Mouse (Mus musculus): ENCODE measurements around the gene Fez1. TPM values are rescaled to one million over a fixed set of nuclear protein-coding genes. Genes with fewer than 3 reads are reported as not detected.
A peak's percentile ranks its signal among the peaks of the same experiment; 100 is the strongest.

Fez1 gene
- 5.0 and 5.8 TPM in 2 replicates for total RNA-seq (2012; rRNA removed)

GRCm38 (mm10) chr9:36821644-36822000, at the start of gene Fez1:
Gene Fez1 (plus strand): TSS chr9:36821864.
- TF ChIP-seq MAFK (IDR thresholded peaks at IDR 0.05; ENCODE audit: insufficient read depth, low read depth, low read length): no peak
- TF ChIP-seq ZC3H11A (IDR thresholded peaks at IDR 0.05; ENCODE audit: borderline replicate concordance, low read depth, low read length): no peak
- TF ChIP-seq CHD2 (IDR thresholded peaks at IDR 0.05; ENCODE audit: low read depth, low read length): no peak
- TF ChIP-seq ZNF384 (IDR thresholded peaks at IDR 0.05; ENCODE audit: low read depth, low read length): no peak
- TF ChIP-seq HCFC1 (IDR thresholded peaks at IDR 0.05; ENCODE audit: borderline replicate concordance, insufficient read depth, low read length): no peak
- H3K36me3 ChIP-seq (ENCODE audit: control insufficient read depth, insufficient read depth, low read length, poor library complexity, severe bottlenecking): no peaks in the 10 kb centered on the region
- in situ Hi-C loops (cut with MboI; ENCODE audit: low sequenced_read_pairs in 2 of 2, unreplicated experiment in 2 of 2): no loop called here
- no peaks in the 10 kb centered on the region for H3K9me3 ChIP-seq (ENCODE audit: control insufficient read depth, insufficient read depth, low read depth, low read length)
- DNase-seq (ENCODE audit: low read depth, low spot score): peak; percentile 60
- H3K4me1 ChIP-seq (ENCODE audit: control insufficient read depth in 2 of 2, insufficient read depth in 2 of 2, low read length in 2 of 2, poor library complexity in 1 of 2): peaks cover 0 to 6% of the 10 kb centered on the region in 2 experiments; a peak in 1 of 4 replicates
- H3K27ac ChIP-seq (ENCODE audit: insufficient read depth, low read depth, low read length, poor library complexity, severe bottlenecking): no peak within 1 kb of the TSS
- peak within 1 kb of the TSS in 1 of 2 experiments; percentile 1; a peak in 1 of 4 replicates for H3K4me3 ChIP-seq (ENCODE audit: insufficient read depth in 1 of 2, low read depth in 1 of 2, low read length in 2 of 2, poor library complexity in 1 of 2, severe bottlenecking in 1 of 2)
- H3K9ac ChIP-seq (ENCODE audit: insufficient read depth, low read depth, low read length, poor library complexity, severe bottlenecking): no peak within 1 kb of the TSS; the same call in 1 of the 2 replicates

DNA sequence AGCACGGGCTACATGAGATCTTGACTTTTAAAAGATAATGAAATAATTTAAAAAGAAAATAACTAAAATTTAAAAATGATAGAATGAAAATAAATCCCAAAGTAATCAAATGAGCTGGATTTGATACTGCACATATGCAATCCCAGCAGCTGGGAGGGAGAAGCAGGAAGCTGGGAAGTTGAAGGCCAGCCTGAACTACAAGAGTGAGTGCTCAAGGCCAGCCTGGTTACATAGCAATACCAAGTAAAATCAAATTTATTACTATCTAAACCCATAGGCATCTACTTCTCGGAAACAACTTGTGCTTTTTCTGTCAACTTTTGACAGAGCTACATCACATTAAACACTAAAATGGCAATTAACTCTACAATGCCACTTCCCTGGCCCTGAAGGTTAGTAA, 37.7 kb upstream of the Fez1 start:
- H3K27ac ChIP-seq (ENCODE audit: insufficient read depth, low read depth, low read length, poor library complexity, severe bottlenecking): no peak overlapping the region
- H3K9ac ChIP-seq (ENCODE audit: insufficient read depth, low read depth, low read length, poor library complexity, severe bottlenecking): no peak overlapping the region
- DNase-seq (ENCODE audit: low read depth, low spot score): no peak
- no peak overlapping the region for H3K4me3 ChIP-seq (ENCODE audit: insufficient read depth in 1 of 2, low read depth in 1 of 2, low read length in 2 of 2, poor library complexity in 1 of 2, severe bottlenecking in 1 of 2)
- peaks cover 42% of the 10 kb centered on the region for H3K36me3 ChIP-seq (ENCODE audit: control insufficient read depth, insufficient read depth, low read length, poor library complexity, severe bottlenecking)
- no peaks in the 10 kb centered on the region for H3K4me1 ChIP-seq (ENCODE audit: control insufficient read depth in 2 of 2, insufficient read depth in 2 of 2, low read length in 2 of 2, poor library complexity in 1 of 2)
- TF ChIP-seq CHD2 (IDR thresholded peaks at IDR 0.05; ENCODE audit: low read depth, low read length) (no peak), ZNF384 (IDR thresholded peaks at IDR 0.05; ENCODE audit: low read depth, low read length) (no peak), ZC3H11A (IDR thresholded peaks at IDR 0.05; ENCODE audit: borderline replicate concordance, low read depth, low read length) (no peak), MAFK (IDR thresholded peaks at IDR 0.05; ENCODE audit: insufficient read depth, low read depth, low read length) (no peak), HCFC1 (IDR thresholded peaks at IDR 0.05; ENCODE audit: borderline replicate concordance, insufficient read depth, low read length) (no peak)
- in situ Hi-C loops (cut with MboI; ENCODE audit: low sequenced_read_pairs in 2 of 2, unreplicated experiment in 2 of 2): no loop called here
- H3K9me3 ChIP-seq (ENCODE audit: control insufficient read depth, insufficient read depth, low read depth, low read length): no peaks in the 10 kb centered on the region

DNA sequence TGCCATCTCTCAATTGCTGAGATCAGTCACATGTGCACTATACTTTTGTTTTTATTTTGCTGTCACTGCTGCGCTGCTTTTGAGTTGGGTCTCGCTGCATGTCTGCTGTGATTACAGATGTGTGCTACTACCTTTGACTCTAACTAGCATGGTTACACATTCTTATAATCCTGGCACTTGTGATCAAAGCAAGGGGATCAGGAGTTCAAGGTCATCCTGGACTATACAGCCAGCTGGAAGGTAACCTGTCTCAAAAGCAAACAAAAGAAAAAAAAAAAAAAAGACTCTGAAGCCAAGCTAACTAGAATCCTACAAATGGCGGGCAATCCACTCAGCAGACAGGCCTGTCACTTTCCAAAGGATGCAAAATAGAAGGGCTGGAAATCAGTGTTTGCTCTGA, 29.5 kb upstream of the Fez1 start:
- no peak overlapping the region for H3K27ac ChIP-seq (ENCODE audit: insufficient read depth, low read depth, low read length, poor library complexity, severe bottlenecking)
- no peak overlapping the region for H3K4me3 ChIP-seq (ENCODE audit: insufficient read depth in 1 of 2, low read depth in 1 of 2, low read length in 2 of 2, poor library complexity in 1 of 2, severe bottlenecking in 1 of 2)
- H3K36me3 ChIP-seq (ENCODE audit: control insufficient read depth, insufficient read depth, low read length, poor library complexity, severe bottlenecking): peaks cover 34% of the 10 kb centered on the region
- H3K4me1 ChIP-seq (ENCODE audit: control insufficient read depth in 2 of 2, insufficient read depth in 2 of 2, low read length in 2 of 2, poor library complexity in 1 of 2): peaks cover 6 to 7% of the 10 kb centered on the region in 2 experiments
- TF ChIP-seq MAFK (IDR thresholded peaks at IDR 0.05; ENCODE audit: insufficient read depth, low read depth, low read length): no peak
- TF ChIP-seq ZNF384 (IDR thresholded peaks at IDR 0.05; ENCODE audit: low read depth, low read length): no peak
- TF ChIP-seq CHD2 (IDR thresholded peaks at IDR 0.05; ENCODE audit: low read depth, low read length): no peak
- H3K9ac ChIP-seq (ENCODE audit: insufficient read depth, low read depth, low read length, poor library complexity, severe bottlenecking): no peak overlapping the region; the same call in 1 of the 2 replicates
- H3K9me3 ChIP-seq (ENCODE audit: control insufficient read depth, insufficient read depth, low read depth, low read length): no peaks in the 10 kb centered on the region
- no peak for DNase-seq (ENCODE audit: low read depth, low spot score)
- in situ Hi-C loops (cut with MboI; ENCODE audit: low sequenced_read_pairs in 2 of 2, unreplicated experiment in 2 of 2): no loop called here

DNA sequence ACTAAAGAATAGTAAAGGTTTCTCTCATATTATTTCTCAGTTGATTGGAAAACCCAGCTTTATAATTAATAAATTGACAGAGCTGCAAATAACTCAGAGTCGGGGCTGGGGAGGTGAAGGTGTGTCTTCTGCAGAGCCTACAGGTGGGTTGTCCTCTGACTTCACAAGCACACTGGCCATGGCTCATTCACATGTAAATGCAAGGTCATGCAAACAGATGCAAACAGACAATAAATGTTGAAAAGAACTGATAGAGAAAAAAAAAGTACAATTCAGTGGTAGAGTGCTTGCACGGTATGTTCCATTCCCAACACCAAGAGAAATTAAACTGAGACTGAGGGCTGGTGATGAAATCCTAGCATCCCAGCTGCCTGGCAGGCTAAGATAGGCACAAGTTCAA, 27.2 kb upstream of the Fez1 start:
- H3K9ac ChIP-seq (ENCODE audit: insufficient read depth, low read depth, low read length, poor library complexity, severe bottlenecking): no peak overlapping the region
- no peak overlapping the region; the same call in 1 of the 2 replicates for H3K27ac ChIP-seq (ENCODE audit: insufficient read depth, low read depth, low read length, poor library complexity, severe bottlenecking)
- peaks cover 10 to 14% of the 10 kb centered on the region in 2 experiments for H3K4me1 ChIP-seq (ENCODE audit: control insufficient read depth in 2 of 2, insufficient read depth in 2 of 2, low read length in 2 of 2, poor library complexity in 1 of 2)
- peak overlapping the region; percentile 40 to 47 for H3K4me3 ChIP-seq (ENCODE audit: insufficient read depth in 1 of 2, low read depth in 1 of 2, low read length in 2 of 2, poor library complexity in 1 of 2, severe bottlenecking in 1 of 2)
- no peaks in the 10 kb centered on the region for H3K9me3 ChIP-seq (ENCODE audit: control insufficient read depth, insufficient read depth, low read depth, low read length)
- no peak for DNase-seq (ENCODE audit: low read depth, low spot score)
- in situ Hi-C loops (cut with MboI; ENCODE audit: low sequenced_read_pairs in 2 of 2, unreplicated experiment in 2 of 2): no loop called here
- TF ChIP-seq CHD2 (IDR thresholded peaks at IDR 0.05; ENCODE audit: low read depth, low read length) (no peak), ZNF384 (IDR thresholded peaks at IDR 0.05; ENCODE audit: low read depth, low read length) (peak; percentile 69)
- peaks cover 24% of the 10 kb centered on the region for H3K36me3 ChIP-seq (ENCODE audit: control insufficient read depth, insufficient read depth, low read length, poor library complexity, severe bottlenecking)

GRCm38 (mm10) chr9:36795556-36795955, 26.1 kb upstream of the Fez1 start:
- in situ Hi-C loops (cut with MboI; ENCODE audit: low sequenced_read_pairs in 2 of 2, unreplicated experiment in 2 of 2): no loop called here
- no peak for TF ChIP-seq ZNF384 (IDR thresholded peaks at IDR 0.05; ENCODE audit: low read depth, low read length)
- TF ChIP-seq CHD2 (IDR thresholded peaks at IDR 0.05; ENCODE audit: low read depth, low read length): no peak
- no peak for TF ChIP-seq MAFK (IDR thresholded peaks at IDR 0.05; ENCODE audit: insufficient read depth, low read depth, low read length)
- no peak for TF ChIP-seq HCFC1 (IDR thresholded peaks at IDR 0.05; ENCODE audit: borderline replicate concordance, insufficient read depth, low read length)
- no peak for TF ChIP-seq ZC3H11A (IDR thresholded peaks at IDR 0.05; ENCODE audit: borderline replicate concordance, low read depth, low read length)
- H3K9me3 ChIP-seq (ENCODE audit: control insufficient read depth, insufficient read depth, low read depth, low read length): no peaks in the 10 kb centered on the region
- no peak for DNase-seq (ENCODE audit: low read depth, low spot score)
- peak overlapping the region; percentile 98; a peak in 3 of 4 replicates for H3K4me3 ChIP-seq (ENCODE audit: insufficient read depth in 1 of 2, low read depth in 1 of 2, low read length in 2 of 2, poor library complexity in 1 of 2, severe bottlenecking in 1 of 2)
- peaks cover 17% of the 10 kb centered on the region for H3K36me3 ChIP-seq (ENCODE audit: control insufficient read depth, insufficient read depth, low read length, poor library complexity, severe bottlenecking)
- H3K9ac ChIP-seq (ENCODE audit: insufficient read depth, low read depth, low read length, poor library complexity, severe bottlenecking): no peak overlapping the region; the same call in 1 of the 2 replicates
- H3K4me1 ChIP-seq (ENCODE audit: control insufficient read depth in 2 of 2, insufficient read depth in 2 of 2, low read length in 2 of 2, poor library complexity in 1 of 2): peaks cover 14 to 18% of the 10 kb centered on the region in 2 experiments
- no peak overlapping the region; the same call in 1 of the 2 replicates for H3K27ac ChIP-seq (ENCODE audit: insufficient read depth, low read depth, low read length, poor library complexity, severe bottlenecking)
